Mouse (Mus musculus): ENCODE results near the gene Lin54.

DNA sequence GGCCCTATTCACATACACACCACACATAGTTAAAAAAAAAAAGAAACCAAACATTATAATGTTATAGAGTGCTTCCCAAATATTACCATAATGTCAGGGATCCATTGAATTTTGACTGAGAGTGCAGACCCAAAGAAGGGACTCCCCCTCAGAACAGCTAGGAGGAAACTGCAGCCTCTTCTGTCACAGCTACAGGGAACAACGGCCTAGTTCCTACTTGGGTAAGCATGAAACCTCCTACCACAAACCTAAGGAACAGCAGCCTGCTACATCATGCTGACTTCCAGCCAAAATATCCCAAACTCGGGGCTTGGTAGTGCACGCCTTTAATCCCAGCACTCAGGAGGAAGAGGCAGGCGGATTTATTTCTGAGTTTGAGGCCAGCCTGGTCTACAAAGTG, 48.9 kb upstream of the Lin54 start:
- no peak for TF ChIP-seq CTCF (IDR thresholded peaks at IDR 0.05; ENCODE audit: control insufficient read depth, insufficient read depth, insufficient read length)
- no peak for TF ChIP-seq CEBPB (IDR thresholded peaks at IDR 0.05; ENCODE audit: low read depth)
